ENCODE assay signal across 21 mouse cellular contexts in genomic region chr17:31134913-31135312, GRCm38 (mm10). TPM values are rescaled to one million over a fixed set of nuclear protein-coding genes. Genes with fewer than 3 reads are reported as not detected.
"Had no signal": no experiment of that assay in that cellular context is flagged by ENCODE, and none has a peak within 500 bp of the region (broad histone marks: within the 10 kb centered on the region; RNA-seq: fewer than 3 reads in every experiment).

No protein-coding gene starts in this region.

- H3K4me3 ChIP-seq: liver, embryonic 15.5 days; lung, embryonic 15.5 days; megakaryocyte, embryonic 14.5 days; midbrain, embryonic 13.5 days; midbrain, embryonic 15.5 days; neural tube, embryonic 12.5 days; stomach, embryonic 15.5 days had no signal

- H3K4me1 ChIP-seq: lung, embryonic 15.5 days; midbrain, embryonic 13.5 days; midbrain, embryonic 15.5 days; neural tube, embryonic 12.5 days had no signal

- H3K9me3 ChIP-seq: liver, embryonic 15.5 days; lung, embryonic 15.5 days; megakaryocyte, embryonic 14.5 days; midbrain, embryonic 13.5 days; midbrain, embryonic 15.5 days; neural tube, embryonic 12.5 days; stomach, embryonic 15.5 days had no signal

- H3K9ac ChIP-seq: liver, embryonic 15.5 days; lung, embryonic 15.5 days; midbrain, embryonic 13.5 days; midbrain, embryonic 15.5 days; neural tube, embryonic 12.5 days; stomach, embryonic 15.5 days had no signal

- H3K4me2 ChIP-seq: lung, embryonic 15.5 days; midbrain, embryonic 11.5 days; midbrain, embryonic 13.5 days; midbrain, embryonic 15.5 days; neural tube, embryonic 12.5 days; stomach, embryonic 15.5 days had no signal

- DNase-seq: lung, adult 2 months; lung, postnatal 14 days; lung, postnatal 36 days; right cerebral cortex, postnatal 14 days; thymus, adult 2 months; thymus, postnatal 25 days; thymus, postnatal 4 days had no signal

- ATAC-seq: lung, postnatal 0 days; midbrain, embryonic 13.5 days; midbrain, embryonic 15.5 days had no signal

- H3K27ac ChIP-seq: lung, embryonic 15.5 days; macrophage; midbrain, embryonic 13.5 days; midbrain, embryonic 15.5 days; neural tube, embryonic 12.5 days; stomach, embryonic 15.5 days had no signal

- H3K36me3 ChIP-seq: liver, embryonic 15.5 days; lung, embryonic 15.5 days; midbrain, embryonic 13.5 days; midbrain, embryonic 15.5 days; neural tube, embryonic 12.5 days; stomach, embryonic 15.5 days had no signal

- H3K27me3 ChIP-seq: liver, embryonic 15.5 days; lung, embryonic 15.5 days; midbrain, embryonic 13.5 days; midbrain, embryonic 15.5 days; neural tube, embryonic 12.5 days; stomach, embryonic 15.5 days had no signal

RNA-seq across cellular contexts. Expression of gene Tff3, which starts 5.5 kb away (rescaled TPM):
- polyA plus RNA-seq: lung, adult 2 months; lung, postnatal 0 days; macrophage; neural tube, embryonic 14.5 days; spleen, adult 2 months; urinary bladder, adult 2 months had no signal

RNA-seq across cellular contexts. Expression of gene Tff2, which starts 9.2 kb away (rescaled TPM):
- polyA plus RNA-seq: liver, embryonic 15.5 days; lung, embryonic 15.5 days; macrophage; midbrain, embryonic 11.5 days; midbrain, embryonic 13.5 days; midbrain, embryonic 15.5 days; midbrain, postnatal 0 days; neural tube, embryonic 12.5 days; neural tube, embryonic 14.5 days had no signal

RNA-seq across cellular contexts. Expression of gene Tff1, which starts 30.2 kb away (rescaled TPM):
- polyA plus RNA-seq: liver, embryonic 15.5 days; lung, adult 2 months; lung, embryonic 15.5 days; lung, postnatal 0 days; macrophage; midbrain, embryonic 11.5 days; midbrain, embryonic 13.5 days; midbrain, embryonic 15.5 days; midbrain, postnatal 0 days; neural tube, embryonic 12.5 days; neural tube, embryonic 14.5 days; spleen, adult 2 months; urinary bladder, adult 2 months had no signal
